Mouse (Mus musculus): ENCODE results near the gene Gm45062. TPM values are rescaled to one million over a fixed set of nuclear protein-coding genes. Genes with fewer than 3 reads are reported as not detected.

Gm45062 gene
- polyA plus RNA-seq, 1 experiment, result not detected

DNA sequence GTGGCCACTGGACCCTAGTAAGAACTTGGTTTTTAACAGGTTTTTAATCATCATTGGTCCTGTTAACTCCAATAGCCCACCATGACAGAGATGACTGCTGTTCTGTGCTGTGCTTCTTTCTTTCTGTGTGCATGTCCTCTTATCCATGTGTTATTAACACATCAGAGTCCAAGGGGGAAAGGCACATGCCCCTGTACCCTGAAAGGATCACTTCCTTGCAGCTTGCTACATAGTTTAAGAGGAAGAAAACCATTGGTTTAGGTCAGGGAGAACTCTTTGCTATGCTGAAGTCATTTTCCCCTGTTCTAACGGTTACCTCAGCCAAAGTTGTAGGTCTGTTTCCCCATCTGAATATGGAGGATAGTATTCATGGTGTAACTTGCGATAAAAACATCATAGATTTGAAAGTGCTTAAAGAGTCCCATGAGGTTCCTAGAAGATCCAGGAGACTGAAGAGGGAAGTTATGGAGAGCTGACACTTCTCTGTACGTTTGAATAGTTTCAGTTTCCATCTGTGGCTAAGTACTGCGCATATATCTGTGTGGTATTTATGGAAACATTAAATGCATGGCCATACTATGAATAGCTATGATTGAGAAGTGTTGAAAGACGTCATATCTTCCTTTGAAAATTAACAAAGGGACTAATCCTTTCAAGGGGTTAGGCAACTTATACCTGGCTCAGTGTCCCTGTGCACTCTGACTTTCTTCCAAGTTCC is 236.0 kb downstream of the Gm45062 start:
- Histone ChIP-seq H3K4me3 (ENCODE audit: insufficient read depth, low read depth, low read length) (no peak overlapping the region), H3K27ac (ENCODE audit: insufficient read depth, low read depth, low read length) (no peak overlapping the region), H3K4me1 (ENCODE audit: control insufficient read depth, insufficient read depth, low read length) (no peaks in the 10 kb centered on the region)
- WGBS, result 93% methylated on average over 5 of the region's 5 CpGs
- no peak for TF ChIP-seq CTCF (IDR thresholded peaks at IDR 0.05; ENCODE audit: insufficient read depth, low read depth, low read length)
- TF ChIP-seq POLR2A (IDR thresholded peaks at IDR 0.05; ENCODE audit: insufficient read depth, low read depth, low read length), result no peak

DNA sequence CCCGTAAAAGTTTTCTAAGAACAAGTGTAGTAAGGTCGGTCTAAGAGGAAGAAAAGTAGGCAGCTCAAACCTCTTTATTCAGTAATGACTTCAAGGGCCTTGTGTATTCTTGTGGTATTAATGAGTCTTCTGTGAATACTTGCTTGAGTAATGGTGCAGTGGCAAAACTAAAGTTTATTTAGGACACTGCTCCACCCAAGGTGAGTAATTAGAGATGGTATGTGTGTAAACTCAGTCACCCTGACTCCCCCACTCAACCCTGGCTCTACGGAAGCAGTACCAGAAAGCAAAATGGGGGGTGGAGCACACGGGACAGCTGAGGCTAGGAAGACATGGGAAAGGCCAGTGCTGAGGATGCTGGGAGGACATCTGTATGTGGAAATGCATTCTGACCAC is 236.6 kb downstream of the Gm45062 start:
- no peak overlapping the region for H3K4me3 ChIP-seq (ENCODE audit: insufficient read depth, low read depth, low read length)
- WGBS, result 84% methylated on average over 4 of the region's 4 CpGs
- H3K4me1 ChIP-seq (ENCODE audit: control insufficient read depth, insufficient read depth, low read length), result no peaks in the 10 kb centered on the region
- TF ChIP-seq CTCF (IDR thresholded peaks at IDR 0.05; ENCODE audit: insufficient read depth, low read depth, low read length) (no peak), POLR2A (IDR thresholded peaks at IDR 0.05; ENCODE audit: insufficient read depth, low read depth, low read length) (no peak)
- H3K27ac ChIP-seq (ENCODE audit: insufficient read depth, low read depth, low read length), result no peak overlapping the region

DNA sequence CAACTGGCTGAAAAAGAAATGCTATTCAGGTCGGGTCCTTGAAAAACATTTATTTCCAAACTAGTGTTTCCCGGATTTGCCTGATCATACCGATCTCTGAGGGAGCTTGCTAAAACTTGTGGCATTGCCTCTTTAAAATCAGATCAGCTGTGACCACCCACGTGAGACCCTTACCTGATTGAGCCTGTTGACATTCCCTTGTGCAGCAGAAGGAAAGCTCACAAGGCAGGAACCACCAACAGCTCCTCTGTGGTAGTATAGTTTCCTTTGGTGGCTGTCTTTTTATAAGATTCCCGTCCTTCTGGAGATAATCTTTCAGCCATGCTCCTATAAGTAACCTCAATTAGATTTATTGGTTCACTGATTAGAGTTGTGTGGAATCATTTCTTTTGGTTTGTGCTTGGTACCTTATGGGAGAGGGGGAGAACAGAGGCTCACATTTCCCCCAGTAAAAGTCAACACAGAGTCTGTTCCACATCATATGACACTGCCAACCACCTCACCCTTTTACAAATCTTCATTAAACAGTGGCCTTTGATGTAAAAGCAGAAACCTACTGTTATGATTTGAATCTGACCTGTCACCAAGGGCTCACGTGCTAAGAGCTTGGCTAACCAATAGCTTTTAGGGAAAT is 238.1 kb downstream of the Gm45062 start:
- TF ChIP-seq CTCF (IDR thresholded peaks at IDR 0.05; ENCODE audit: insufficient read depth, low read depth, low read length) (no peak), POLR2A (IDR thresholded peaks at IDR 0.05; ENCODE audit: insufficient read depth, low read depth, low read length) (no peak)
- Histone ChIP-seq H3K4me3 (ENCODE audit: insufficient read depth, low read depth, low read length) (no peak overlapping the region), H3K27ac (ENCODE audit: insufficient read depth, low read depth, low read length) (no peak overlapping the region), H3K4me1 (ENCODE audit: control insufficient read depth, insufficient read depth, low read length) (no peaks in the 10 kb centered on the region)
- WGBS, result 83% methylated on average over 6 of the region's 6 CpGs

DNA sequence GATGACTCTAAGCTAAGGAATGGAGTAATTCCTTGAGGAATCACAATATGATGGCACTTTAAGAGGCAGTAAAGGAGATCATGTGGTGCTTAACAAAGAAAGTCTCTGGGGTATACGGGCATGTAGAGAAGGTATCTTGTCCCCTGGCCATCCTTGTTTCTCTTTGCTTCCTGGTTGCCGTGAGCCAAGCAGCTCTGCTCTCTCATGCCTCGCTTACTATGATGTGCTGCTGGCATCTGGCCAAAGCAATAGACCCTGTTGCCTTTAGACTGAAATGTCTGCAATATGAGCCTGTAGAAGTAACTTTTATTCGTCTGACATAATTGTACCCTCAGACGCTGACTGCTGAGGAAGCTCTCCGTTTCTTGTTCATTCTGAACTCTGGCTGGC is 238.6 kb downstream of the Gm45062 start:
- Histone ChIP-seq H3K4me1 (ENCODE audit: control insufficient read depth, insufficient read depth, low read length) (no peaks in the 10 kb centered on the region), H3K27ac (ENCODE audit: insufficient read depth, low read depth, low read length) (no peak overlapping the region), H3K4me3 (ENCODE audit: insufficient read depth, low read depth, low read length) (no peak overlapping the region)
- TF ChIP-seq POLR2A (IDR thresholded peaks at IDR 0.05; ENCODE audit: insufficient read depth, low read depth, low read length), result no peak
- TF ChIP-seq CTCF (IDR thresholded peaks at IDR 0.05; ENCODE audit: insufficient read depth, low read depth, low read length), result no peak
- 48% methylated on average over 6 of the region's 6 CpGs for WGBS

DNA sequence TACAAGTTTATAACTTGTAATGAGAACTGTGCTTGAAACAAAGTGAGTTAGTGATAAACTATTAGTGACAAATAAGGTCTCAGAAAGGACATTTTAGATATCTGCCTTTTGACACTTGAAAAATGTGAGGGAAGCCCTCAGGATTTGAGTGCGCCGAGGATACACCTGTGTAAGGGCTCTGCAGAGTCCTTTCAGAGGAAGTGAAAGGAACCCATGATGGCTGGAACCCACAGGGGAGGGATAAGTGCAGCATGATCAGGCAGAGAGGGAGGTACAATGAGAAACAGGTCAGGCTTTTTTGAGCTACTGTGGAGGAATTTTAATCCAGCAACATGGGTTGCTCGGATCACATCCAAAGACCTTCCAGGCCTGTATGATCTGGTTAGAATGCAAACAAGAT is 239.7 kb downstream of the Gm45062 start:
- Histone ChIP-seq H3K4me3 (ENCODE audit: insufficient read depth, low read depth, low read length) (no peak overlapping the region), H3K27ac (ENCODE audit: insufficient read depth, low read depth, low read length) (no peak overlapping the region), H3K4me1 (ENCODE audit: control insufficient read depth, insufficient read depth, low read length) (no peaks in the 10 kb centered on the region)
- TF ChIP-seq CTCF (IDR thresholded peaks at IDR 0.05; ENCODE audit: insufficient read depth, low read depth, low read length), result no peak
- TF ChIP-seq POLR2A (IDR thresholded peaks at IDR 0.05; ENCODE audit: insufficient read depth, low read depth, low read length), result no peak
- 92% methylated on average over 3 of the region's 3 CpGs for WGBS

DNA sequence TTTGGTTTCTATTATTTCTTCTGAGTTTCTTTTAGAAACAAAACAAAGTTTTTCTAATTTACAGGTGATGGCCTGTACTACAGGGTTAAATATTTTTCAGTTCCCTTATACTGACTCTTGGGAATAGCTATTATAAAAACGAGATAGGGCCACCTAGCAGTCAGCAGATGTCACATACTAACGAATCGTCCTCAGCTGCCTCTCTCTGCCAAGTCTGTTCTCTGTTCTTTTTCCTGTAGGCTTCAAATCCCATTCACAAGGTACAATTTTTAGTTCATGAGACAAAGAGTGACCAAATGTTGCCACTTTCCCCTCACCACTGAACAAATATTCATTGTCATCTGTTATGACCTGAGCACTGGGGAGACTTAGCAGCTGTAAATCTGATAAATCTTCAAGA is 244.7 kb downstream of the Gm45062 start:
- no peak overlapping the region for H3K27ac ChIP-seq (ENCODE audit: insufficient read depth, low read depth, low read length)
- no peak overlapping the region for H3K4me3 ChIP-seq (ENCODE audit: insufficient read depth, low read depth, low read length)
- WGBS, result 36% methylated on average over 3 of the region's 3 CpGs
- TF ChIP-seq POLR2A (IDR thresholded peaks at IDR 0.05; ENCODE audit: insufficient read depth, low read depth, low read length) (no peak), CTCF (IDR thresholded peaks at IDR 0.05; ENCODE audit: insufficient read depth, low read depth, low read length) (no peak)
- no peaks in the 10 kb centered on the region for H3K4me1 ChIP-seq (ENCODE audit: control insufficient read depth, insufficient read depth, low read length)

DNA sequence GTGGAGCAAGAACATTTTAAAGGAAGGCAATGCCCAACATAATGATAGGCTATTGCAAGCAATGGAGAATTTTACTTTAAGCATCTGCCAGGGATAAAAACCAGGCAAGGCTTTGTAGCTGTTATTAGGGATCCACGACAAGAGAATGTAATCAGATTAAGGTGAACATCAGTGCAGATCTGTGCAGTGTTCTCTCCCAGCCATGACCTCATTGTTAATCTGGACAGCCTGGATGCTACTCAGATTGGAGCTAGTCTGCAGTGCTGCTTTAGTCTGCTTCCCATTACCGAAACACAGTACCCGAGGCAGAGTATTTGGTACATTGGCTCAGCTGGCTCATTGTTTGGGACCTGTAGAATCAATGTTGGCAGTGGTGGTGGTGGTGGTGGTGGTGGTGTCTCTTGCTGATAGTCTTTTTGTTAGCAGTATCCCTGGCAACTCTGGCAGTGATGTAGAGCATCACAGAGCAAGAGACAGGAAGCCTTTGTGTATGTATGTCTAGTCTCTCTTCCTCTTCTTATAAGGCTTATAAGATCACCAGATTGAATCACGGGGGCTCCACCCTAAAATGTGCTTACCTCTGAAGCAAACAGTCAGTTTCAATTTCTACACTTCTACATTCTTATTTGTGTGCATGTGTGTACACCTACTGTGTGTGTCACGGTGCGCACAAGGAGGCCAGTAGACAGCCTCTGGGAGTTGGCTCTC is 245.4 kb downstream of the Gm45062 start:
- WGBS, result 68% methylated on average over 6 of the region's 6 CpGs

DNA sequence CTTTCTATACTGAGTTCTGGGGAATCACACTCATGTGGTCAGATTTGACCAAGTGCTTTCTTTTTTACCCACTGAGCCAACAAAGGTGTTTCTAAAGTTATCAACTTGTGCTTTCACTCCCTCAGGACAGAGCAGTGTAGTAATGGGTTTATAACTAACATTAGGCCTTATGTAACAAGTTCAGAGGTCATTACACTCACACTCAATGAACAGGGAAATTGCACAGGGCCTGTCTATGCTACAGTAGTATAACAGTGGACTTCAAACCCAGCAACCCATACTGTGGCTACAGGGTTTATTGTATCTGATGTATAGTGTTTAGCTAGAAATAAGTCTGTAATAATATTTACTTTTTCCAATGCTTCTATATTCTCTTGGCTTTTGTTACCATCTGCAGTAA is 247.4 kb downstream of the Gm45062 start:
- TF ChIP-seq POLR2A (IDR thresholded peaks at IDR 0.05; ENCODE audit: insufficient read depth, low read depth, low read length), result no peak
- no peak for TF ChIP-seq CTCF (IDR thresholded peaks at IDR 0.05; ENCODE audit: insufficient read depth, low read depth, low read length)
- H3K4me3 ChIP-seq (ENCODE audit: insufficient read depth, low read depth, low read length), result no peak overlapping the region
- H3K27ac ChIP-seq (ENCODE audit: insufficient read depth, low read depth, low read length), result no peak overlapping the region
- no peaks in the 10 kb centered on the region for H3K4me1 ChIP-seq (ENCODE audit: control insufficient read depth, insufficient read depth, low read length)

More for the DNA sequence above, 245.4 kb downstream of the Gm45062 start:
- no peaks in the 10 kb centered on the region for H3K4me1 ChIP-seq (ENCODE audit: control insufficient read depth, insufficient read depth, low read length)
- H3K4me3 ChIP-seq (ENCODE audit: insufficient read depth, low read depth, low read length), result no peak overlapping the region
- H3K27ac ChIP-seq (ENCODE audit: insufficient read depth, low read depth, low read length), result no peak overlapping the region
- TF ChIP-seq CTCF (IDR thresholded peaks at IDR 0.05; ENCODE audit: insufficient read depth, low read depth, low read length), result no peak
- TF ChIP-seq POLR2A (IDR thresholded peaks at IDR 0.05; ENCODE audit: insufficient read depth, low read depth, low read length), result no peak
